Mouse (Mus musculus) forebrain, embryonic 10.5 days (tissue): ENCODE data around the gene Zbtb25. TPM values are rescaled to one million over a fixed set of nuclear protein-coding genes. Genes with fewer than 3 reads are reported as not detected.

Source experiments
- DNase-seq: peaks from one replicate; pipeline ENCODE4 v3.0.0-alpha.2; 2017; ENCODE audit warnings: low spot score; ENCODE audit errors: extremely low spot score
- H3K27ac ChIP-seq: fragments of 300-500 bp; sonication (generic); 2 replicates; pipeline ENCODE4 v1.5.1; 2016; ENCODE audit warnings: mild to moderate bottlenecking
- H3K27me3 ChIP-seq: fragments of 300-500 bp; sonication (generic); 2 replicates; pipeline ENCODE4 v1.6.1; 2016; ENCODE audit warnings: mild to moderate bottlenecking; ENCODE audit not compliant: poor library complexity, severe bottlenecking
- H3K36me3 ChIP-seq: fragments of 300-500 bp; sonication (generic); replicated peaks from 2 replicates; pipeline ENCODE4 v1.6.1; 2016; ENCODE audit warnings: mild to moderate bottlenecking, moderate library complexity
- H3K4me1 ChIP-seq: fragments of 300-500 bp; sonication (generic); 2 replicates; pipeline ENCODE4 v1.6.1; 2016
- H3K4me3 ChIP-seq: fragments of 300-500 bp; sonication (generic); 2 replicates; pipeline ENCODE4 v1.5.1; 2016; ENCODE audit warnings: mild to moderate bottlenecking, moderate library complexity
- H3K9me3 ChIP-seq: fragments of 300-500 bp; sonication (generic); 2 replicates; pipeline ENCODE4 v1.6.1; 2016; ENCODE audit warnings: mild to moderate bottlenecking, moderate library complexity
- WGBS: fragments of 180-500 bp; shearing (Covaris S2); methylation state at CpG from one replicate; pipeline ENCODE4 v1.1.7; 2016; 5-methylcytosine and 5-hydroxymethylcytosine counted together
- polyA plus RNA-seq: library from polyadenylated mRNA; unstranded; fragments of >200 nt; fragmentation: Nextera tagmentation; extraction: Ambion mirVana; gene quantifications from 2 replicates; pipeline ENCODE4 v1.2.1, GENCODE M21; 2016

Zbtb25 gene
- polyA plus RNA-seq, 1 experiment from 2014 or later = 18.6 TPM

DNA sequence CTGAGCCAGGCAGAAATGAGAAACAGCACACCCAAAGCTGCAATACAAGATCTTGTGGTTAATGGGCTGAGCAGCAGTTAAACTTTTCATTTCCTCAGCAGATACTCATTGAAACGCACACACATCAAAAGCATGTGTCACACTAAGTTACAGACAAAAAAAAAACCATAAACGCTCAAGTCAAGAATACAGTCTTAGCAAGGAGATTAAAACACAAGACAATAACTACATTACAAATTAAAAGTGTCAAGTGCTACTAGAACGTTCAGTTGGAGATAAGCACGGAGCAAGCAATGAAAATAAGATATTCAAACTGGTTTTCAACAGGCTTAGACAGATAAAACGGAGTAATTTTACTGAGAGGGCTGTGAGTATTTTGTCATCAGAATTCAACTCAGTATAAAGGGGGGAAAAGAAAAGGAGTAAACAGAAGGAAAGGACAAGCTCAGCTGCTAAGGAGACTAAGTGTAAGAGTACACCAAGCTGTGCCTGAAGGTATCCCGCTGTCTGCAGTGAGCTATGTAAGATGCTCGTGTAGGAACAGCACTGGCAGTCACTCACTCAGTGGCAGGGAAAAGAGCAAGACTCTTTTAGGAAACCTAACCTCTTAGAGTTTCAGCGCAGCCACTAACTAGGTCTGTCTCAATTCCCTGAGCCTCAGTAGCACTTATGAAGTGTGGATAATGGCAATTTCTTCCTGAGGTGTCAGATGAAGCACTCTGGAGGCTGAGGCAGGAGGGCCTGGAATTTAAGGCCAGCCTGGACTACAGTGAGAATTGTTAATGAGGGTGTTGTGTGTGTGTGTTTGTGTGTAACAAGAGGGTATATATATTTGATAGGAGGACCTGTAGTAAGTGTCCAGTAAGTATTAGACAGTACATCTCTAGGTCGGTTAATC is 7.7 kb downstream of the Zbtb25 start:
- Histone ChIP-seq H3K36me3 (peaks cover 27% of the 10 kb centered on the region), H3K27ac (no peak overlapping the region), H3K27me3 (no peaks in the 10 kb centered on the region), H3K9me3 (no peaks in the 10 kb centered on the region), H3K4me1 (peaks cover 14% of the 10 kb centered on the region), H3K4me3 (no peak overlapping the region)
- WGBS = 78% methylated on average over 9 of the region's 9 CpGs
- no peak for DNase-seq

DNA sequence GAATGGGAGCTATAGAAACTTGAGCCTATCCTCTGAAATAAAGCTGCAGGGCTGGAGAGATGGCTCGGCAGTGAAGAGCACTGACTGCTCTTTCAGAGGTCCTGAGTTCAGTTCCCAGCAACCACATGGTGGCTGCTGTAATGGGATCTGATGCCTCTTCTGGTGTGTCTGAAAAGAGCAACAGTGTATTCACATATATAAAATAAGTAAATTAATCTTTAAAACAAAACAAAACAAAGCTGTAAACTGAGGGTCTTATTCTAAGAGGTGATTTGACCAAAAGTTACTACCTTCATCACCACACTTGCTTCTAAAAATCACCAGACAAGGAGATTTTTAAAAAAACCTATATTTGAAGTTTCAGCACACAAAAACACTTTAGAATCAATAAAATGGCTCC is 8.5 kb downstream of the Zbtb25 start:
- 45% methylated on average over 1 of the region's 1 CpGs for WGBS
- DNase-seq = no peak
- no peaks in the 10 kb centered on the region for H3K9me3 ChIP-seq
- H3K27me3 ChIP-seq = no peaks in the 10 kb centered on the region
- no peak overlapping the region for H3K4me3 ChIP-seq
- peaks cover 27% of the 10 kb centered on the region for H3K36me3 ChIP-seq
- H3K27ac ChIP-seq = no peak overlapping the region
- H3K4me1 ChIP-seq = peaks cover 6% of the 10 kb centered on the region; the same call in 1 of the 2 replicates

DNA sequence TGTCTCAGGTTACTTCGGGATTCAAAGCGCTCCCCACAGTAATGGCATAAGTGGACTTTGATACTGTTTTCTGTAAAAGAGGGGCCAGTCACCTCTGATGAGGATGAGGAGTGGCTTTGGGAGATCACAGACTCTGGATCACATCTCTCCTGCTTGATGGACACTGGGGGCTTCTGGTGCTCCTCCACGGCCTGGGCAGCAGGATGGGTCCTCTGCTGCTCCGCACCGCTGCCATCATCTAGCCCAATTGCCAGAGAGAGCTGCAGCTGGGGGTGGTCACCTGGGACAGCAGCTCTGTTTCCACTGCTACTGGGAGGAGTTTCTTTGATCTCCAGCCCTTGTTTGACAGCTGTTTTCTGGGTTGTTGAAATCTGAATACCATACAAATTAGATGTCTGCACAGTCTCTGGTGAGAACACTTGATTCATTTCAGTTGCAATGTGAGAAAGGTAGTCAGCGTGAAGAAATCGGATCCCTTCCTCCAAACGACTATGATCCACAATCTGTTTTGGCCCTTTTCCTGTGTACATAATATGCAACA is 19.7 kb downstream of the Zbtb25 start:
- Histone ChIP-seq H3K36me3 (peaks cover 79% of the 10 kb centered on the region), H3K4me3 (no peak overlapping the region), H3K27ac (no peak overlapping the region), H3K4me1 (no peaks in the 10 kb centered on the region), H3K27me3 (no peaks in the 10 kb centered on the region), H3K9me3 (no peaks in the 10 kb centered on the region)
- DNase-seq = no peak
- 93% methylated on average over 8 of the region's 8 CpGs for WGBS

DNA sequence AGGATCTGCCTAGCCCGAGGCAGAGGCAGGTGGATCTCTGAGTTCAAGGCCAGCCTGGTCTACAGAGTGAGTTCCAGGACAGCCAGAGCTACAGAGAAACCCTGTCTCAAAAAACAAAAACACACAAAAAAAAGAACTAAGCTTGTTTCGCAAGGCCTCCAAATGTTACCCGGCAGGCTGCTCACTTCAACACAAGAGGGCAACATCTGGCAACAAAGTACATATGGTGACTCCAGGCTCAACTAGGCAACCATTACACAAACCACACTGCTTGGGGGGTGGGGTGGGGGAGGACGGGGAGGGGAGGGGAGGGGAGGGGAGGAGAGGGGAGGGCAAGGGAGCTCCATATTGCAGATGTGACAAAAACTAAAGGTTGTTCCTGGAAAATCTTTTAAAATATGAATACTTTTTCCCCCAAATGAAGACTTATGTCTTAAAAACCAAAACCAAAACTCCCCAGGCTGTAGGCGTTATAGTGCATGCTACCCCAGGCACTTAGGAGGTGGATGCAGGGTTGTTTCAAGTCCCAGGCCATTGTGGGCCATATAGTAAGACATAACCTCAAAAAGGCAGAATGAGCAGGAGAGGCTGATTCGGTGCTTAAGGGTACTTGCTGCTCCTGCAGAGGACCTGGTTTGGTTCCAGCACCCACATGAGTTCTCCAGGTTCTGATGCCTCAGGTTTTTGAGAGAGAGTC is 23.5 kb downstream of the Zbtb25 start:
- WGBS = 90% methylated on average over 5 of the region's 6 CpGs
- Histone ChIP-seq H3K4me3 (no peak overlapping the region), H3K27me3 (no peaks in the 10 kb centered on the region), H3K9me3 (no peaks in the 10 kb centered on the region), H3K4me1 (no peaks in the 10 kb centered on the region), H3K27ac (no peak overlapping the region), H3K36me3 (peaks cover 63% of the 10 kb centered on the region)
- no peak for DNase-seq

DNA sequence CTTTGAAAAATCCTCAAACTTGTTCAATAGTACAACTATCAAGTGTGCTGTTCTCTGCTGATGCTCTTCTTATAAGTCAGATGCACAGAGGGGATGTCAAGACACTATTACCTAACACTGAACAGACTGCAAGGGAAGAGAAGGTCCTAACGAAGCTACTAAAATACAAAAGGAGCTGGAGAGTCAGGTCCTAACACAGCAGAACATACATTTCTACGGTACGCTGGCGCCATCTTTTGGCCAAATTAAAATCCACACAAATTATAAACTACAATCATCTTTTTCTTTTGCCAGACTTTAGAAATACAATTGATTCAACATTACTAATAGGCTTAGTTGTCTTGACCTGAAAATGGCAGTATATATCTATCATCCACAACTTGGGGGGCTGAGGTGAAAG is 28.3 kb downstream of the Zbtb25 start:
- 16% methylated on average over 4 of the region's 4 CpGs for WGBS
- H3K9me3 ChIP-seq = no peaks in the 10 kb centered on the region

DNA sequence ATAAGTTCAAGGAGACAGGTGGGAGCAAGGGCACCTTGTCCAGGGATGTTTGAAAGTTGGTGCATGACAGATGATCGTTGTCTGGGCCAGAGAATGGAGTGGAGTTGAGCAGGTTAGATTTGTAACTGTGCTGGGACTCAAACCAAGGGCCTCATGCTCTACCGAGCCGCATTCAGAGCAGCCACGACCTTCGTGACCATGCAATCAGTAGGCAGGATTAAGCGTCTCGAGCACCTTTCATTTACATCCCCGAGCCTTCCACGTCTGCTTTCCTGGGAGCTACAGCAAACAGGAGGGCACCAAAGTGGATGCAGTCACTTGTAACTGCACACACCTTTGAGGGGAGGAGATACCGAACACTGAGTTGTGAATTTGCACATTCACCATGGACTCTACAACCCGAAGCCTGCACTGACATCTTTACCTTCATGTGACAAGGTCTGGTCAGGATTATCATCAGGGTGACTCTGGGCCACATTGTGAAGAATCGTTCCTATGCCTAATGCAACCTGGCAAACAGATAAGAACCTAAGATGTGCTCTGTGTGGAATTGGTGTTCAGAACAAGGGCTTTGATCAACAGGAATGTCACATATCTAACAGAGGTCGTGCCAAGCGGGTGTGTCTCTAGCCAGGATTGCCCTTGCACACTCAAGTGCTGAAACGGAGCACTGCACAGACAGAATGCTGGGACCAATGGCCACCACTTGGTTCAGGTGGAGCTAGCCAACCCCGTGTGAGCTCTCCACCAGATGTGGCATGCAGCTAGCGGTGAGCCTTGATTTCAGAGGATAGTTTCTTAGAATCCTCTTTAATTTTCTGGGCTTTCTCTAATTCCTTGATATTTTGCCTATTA is 33.1 kb downstream of the Zbtb25 start:
- H3K4me1 ChIP-seq = no peaks in the 10 kb centered on the region
- no peak for DNase-seq
- H3K9me3 ChIP-seq = no peaks in the 10 kb centered on the region
- no peak overlapping the region for H3K27ac ChIP-seq
- no peaks in the 10 kb centered on the region for H3K27me3 ChIP-seq
- H3K36me3 ChIP-seq = no peaks in the 10 kb centered on the region
- H3K4me3 ChIP-seq = no peak overlapping the region
- WGBS = 87% methylated on average over 17 of the region's 17 CpGs

More for the DNA sequence above, 28.3 kb downstream of the Zbtb25 start:
- Histone ChIP-seq H3K4me1 (no peaks in the 10 kb centered on the region), H3K4me3 (no peak overlapping the region), H3K27ac (no peak overlapping the region), H3K27me3 (no peaks in the 10 kb centered on the region), H3K36me3 (peaks cover 18% of the 10 kb centered on the region)
- DNase-seq = peak; percentile 37

DNA sequence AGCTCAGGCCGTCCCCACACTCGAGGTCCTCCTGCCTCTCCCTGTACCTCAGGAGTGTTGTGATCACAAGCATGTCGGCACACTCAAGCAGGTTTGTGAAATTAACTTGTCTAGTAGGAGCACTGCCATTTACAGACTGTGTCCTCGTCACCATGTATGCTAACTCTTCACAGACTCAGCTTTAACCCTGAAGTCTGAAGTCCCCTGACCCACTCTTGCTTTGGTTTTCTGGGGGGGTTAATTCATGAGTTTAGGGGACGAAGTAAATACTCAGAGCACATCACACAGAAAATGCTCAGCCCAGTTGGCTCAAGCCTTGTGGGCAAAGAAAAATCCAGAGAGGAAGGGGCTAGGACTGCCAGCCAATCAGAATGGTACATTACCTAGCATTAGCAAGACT is 33.8 kb downstream of the Zbtb25 start:
- H3K27me3 ChIP-seq = no peaks in the 10 kb centered on the region
- H3K36me3 ChIP-seq = no peaks in the 10 kb centered on the region
- no peak overlapping the region for H3K4me3 ChIP-seq
- no peak overlapping the region for H3K27ac ChIP-seq
- 90% methylated on average over 5 of the region's 5 CpGs for WGBS
- no peaks in the 10 kb centered on the region for H3K9me3 ChIP-seq
- no peaks in the 10 kb centered on the region for H3K4me1 ChIP-seq
- DNase-seq = no peak

DNA sequence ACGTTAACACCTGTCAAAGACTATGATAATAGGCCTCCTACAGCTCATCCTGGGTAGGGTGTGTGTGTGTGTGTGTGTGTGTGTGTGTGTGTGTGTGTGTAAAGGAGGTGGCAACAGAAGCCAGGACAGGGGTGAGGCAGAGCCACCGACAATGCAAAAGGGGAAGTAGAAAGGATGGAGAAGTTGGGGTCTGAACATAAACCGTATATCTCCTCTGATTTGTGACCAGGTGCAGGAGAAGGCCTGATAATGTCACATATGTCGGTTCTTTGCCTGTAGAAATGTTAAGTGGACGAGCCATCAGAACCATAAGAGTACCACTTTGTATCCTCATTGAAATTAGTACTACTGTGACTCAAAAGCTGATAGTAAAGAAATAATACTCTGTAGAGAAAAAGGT is 35.7 kb downstream of the Zbtb25 start:
- Histone ChIP-seq H3K27me3 (no peaks in the 10 kb centered on the region), H3K36me3 (0 out of 2 replicates have a peak, but pooled peaks cover 3% of the 10 kb centered on the region), H3K4me1 (no peaks in the 10 kb centered on the region), H3K27ac (no peak overlapping the region), H3K4me3 (no peak overlapping the region), H3K9me3 (no peaks in the 10 kb centered on the region)
- 95% methylated on average over 5 of the region's 5 CpGs for WGBS
- no peak for DNase-seq

DNA sequence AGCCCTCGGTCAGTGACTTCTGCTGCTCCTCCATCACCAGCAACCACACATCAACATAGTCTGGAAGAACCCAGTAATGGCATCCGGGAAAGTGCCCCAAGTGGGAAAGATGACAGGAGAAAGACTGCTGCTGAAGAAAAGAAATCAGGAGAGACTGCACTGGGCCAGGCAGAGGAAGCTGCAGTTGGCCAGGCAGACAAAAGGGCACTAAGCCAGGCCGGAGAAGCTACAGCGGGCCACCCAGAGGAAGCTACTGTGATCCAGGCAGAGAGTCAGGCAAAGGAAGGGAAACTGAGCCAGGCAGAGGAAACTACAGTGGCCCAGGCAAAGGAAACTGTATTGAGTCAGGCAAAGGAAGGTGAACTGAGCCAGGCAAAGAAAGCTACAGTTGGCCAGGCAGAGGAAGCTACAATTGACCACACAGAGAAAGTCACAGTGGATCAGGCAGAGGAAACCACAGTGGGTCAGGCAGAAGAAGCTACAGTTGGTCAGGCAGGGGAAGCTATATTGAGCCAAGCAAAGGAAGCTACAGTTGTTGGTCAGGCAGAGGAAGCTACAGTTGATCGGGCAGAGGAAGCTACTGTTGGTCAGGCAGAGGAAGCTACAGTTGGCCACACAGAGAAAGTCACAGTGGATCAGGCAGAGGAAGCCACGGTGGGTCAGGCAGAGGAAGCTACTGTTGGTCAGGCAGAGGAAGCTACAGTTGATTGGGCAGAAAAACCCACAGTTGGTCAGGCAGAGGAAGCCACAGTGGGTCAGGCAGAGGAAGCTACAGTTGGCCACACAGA is 40.6 kb downstream of the Zbtb25 start:
- no peak for DNase-seq
- peaks cover 20% of the 10 kb centered on the region for H3K27me3 ChIP-seq
- H3K9me3 ChIP-seq = no peaks in the 10 kb centered on the region
- no peak overlapping the region for H3K27ac ChIP-seq
- H3K4me1 ChIP-seq = peaks cover 14% of the 10 kb centered on the region
- no peak overlapping the region for H3K4me3 ChIP-seq
- WGBS = 89% methylated on average over 6 of the region's 6 CpGs
- H3K36me3 ChIP-seq = peaks cover 12% of the 10 kb centered on the region

DNA sequence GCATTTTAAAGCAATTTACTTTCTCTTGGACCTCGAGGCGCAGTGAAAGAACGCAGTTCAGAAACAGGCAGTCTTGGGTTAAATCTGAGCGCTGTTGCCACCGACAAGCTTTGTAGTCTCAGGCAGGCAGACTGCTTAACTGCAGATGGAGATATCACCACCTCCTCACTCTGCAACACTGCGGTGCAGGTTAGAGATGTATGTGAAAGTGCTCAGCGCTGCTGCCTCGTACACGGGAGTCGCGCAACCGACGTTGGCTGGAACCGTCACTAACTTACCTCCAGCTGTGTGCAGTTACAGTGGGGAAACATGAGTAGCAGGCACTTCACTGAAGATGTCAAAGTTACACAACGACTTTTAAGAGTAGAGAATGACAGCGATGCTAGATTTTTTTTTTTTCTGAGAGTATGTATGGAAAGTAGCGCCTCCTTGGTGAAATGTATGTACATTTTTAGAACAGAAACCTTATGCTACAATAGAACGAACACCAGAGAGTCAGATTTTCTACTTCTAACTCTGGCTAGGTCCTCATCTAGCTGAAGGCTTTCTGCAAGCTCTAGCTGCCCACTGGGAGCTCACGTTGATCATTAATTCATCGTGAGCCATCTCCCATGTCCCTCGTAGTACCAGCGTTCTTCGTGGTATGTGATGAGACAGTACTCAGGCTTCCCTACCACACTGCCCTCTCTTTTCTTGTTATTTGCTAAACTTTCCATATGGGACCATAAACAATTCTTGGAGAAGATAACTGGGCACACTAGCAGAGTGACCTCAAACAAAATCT is 42.8 kb downstream of the Zbtb25 start:
- 94% methylated on average over 23 of the region's 23 CpGs for WGBS
- peaks cover 20% of the 10 kb centered on the region for H3K27me3 ChIP-seq
- H3K4me1 ChIP-seq = peaks cover 14% of the 10 kb centered on the region
- H3K9me3 ChIP-seq = no peaks in the 10 kb centered on the region
- peaks cover 13% of the 10 kb centered on the region for H3K36me3 ChIP-seq
- no peak overlapping the region for H3K4me3 ChIP-seq
- no peak overlapping the region for H3K27ac ChIP-seq
- DNase-seq = no peak

DNA sequence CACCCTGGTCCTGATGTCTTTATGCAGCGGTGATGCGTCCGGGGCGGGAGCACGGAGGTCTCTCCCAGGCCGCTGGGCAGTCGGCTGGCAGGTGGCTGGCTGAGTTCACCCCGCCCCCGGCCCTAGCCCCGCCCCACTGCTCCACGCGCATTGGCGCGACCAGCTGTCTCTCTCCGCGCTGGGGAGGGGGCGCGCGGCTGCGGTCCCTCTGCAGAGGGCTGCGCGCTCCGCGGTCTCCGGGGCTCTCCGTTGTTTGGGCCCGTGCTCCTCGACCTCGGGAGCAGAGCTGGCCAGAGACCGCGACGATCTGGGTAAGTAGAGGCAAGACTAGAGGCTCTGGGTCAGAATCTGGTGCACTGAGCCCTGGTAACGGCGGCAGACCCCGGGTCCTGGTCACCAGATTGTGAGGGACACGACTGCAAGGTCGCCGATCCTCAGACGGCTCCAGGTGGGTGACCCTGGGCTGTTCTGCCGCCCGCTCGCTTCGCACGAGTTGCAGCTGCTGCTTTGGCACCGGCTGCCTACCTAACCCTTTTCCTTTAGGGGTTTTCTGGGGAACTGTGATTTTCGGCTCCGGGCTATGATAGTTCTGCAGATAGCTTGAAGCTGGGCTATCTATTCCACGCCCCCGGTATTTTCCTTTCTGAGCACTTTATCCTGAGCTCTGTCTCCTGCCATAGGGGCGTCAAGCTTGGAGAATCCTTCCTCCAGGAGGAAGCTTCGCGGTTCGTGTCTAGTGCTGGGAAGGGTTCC is 44.5 kb downstream of the Zbtb25 start, which contains the start of gene Akap5:
TSS of gene Akap5 (plus strand) at position 213 of the 753 bp plus-strand sequence.
- DNase-seq = peak; percentile 87
- H3K9me3 ChIP-seq = no peaks in the 10 kb centered on the region
- peaks cover 31% of the 10 kb centered on the region for H3K36me3 ChIP-seq
- H3K4me3 ChIP-seq = peak within 1 kb of the TSS; percentile 61
- peaks cover 14% of the 10 kb centered on the region for H3K4me1 ChIP-seq
- WGBS = 2% methylated on average over 53 of the region's 53 CpGs
- H3K27me3 ChIP-seq = peaks cover 20% of the 10 kb centered on the region
- H3K27ac ChIP-seq = peak within 1 kb of the TSS; percentile 81
